7 mouse cellular contexts compared by ENCODE assay signal in genomic region chr1:105663171-105663961, GRCm38 (mm10). TPM values are rescaled to one million over a fixed set of nuclear protein-coding genes. Genes with fewer than 3 reads are reported as not detected.
DNase-seq lines count a peak whose midpoint lies in the region; ATAC-seq and TF ChIP-seq lines count a peak whose summit lies in the region.

Pign (minus strand) TSS chr1:105663677.
Relch (plus strand) TSS chr1:105663861.

- peak; percentile 98 for ATAC-seq in intestine, postnatal 0 days
- peak; percentile 99 for ATAC-seq in midbrain, embryonic 12.5 days (ENCODE audit: low FRiP score, low read depth)

- peak within 1 kb of the TSS; percentile 87 for H3K4me3 ChIP-seq in embryonic facial prominence, embryonic 10.5 days
- peak within 1 kb of the TSS; percentile 99 for H3K4me3 ChIP-seq in intestine, postnatal 0 days (ENCODE audit: low read depth, low read length)
- H3K4me3 ChIP-seq in midbrain, embryonic 12.5 days: peak within 1 kb of the TSS; percentile 87
- peak within 1 kb of the TSS; percentile 89 for H3K4me3 ChIP-seq in small intestine, adult 2 months (ENCODE audit: low read depth, low read length)

- intact Hi-C loops in left cerebral cortex, postnatal 4 days (cut with DNase I): loop anchor here (5.0 kb wide), 1 partner anchor 49 kb away; no protein-coding TSS in a partner anchor

- H3K4me2 ChIP-seq in intestine, postnatal 0 days (replicated peaks; ENCODE audit: low read depth): peak within 1 kb of the TSS; percentile 93
- peak within 1 kb of the TSS; percentile 84 for H3K4me2 ChIP-seq in midbrain, embryonic 12.5 days (replicated peaks)

- H3K27ac ChIP-seq in embryonic facial prominence, embryonic 10.5 days (replicated peaks): peak within 1 kb of the TSS; percentile 84
- peak within 1 kb of the TSS; percentile 92 for H3K27ac ChIP-seq in intestine, postnatal 0 days (ENCODE audit: low read depth, low read length)
- peak within 1 kb of the TSS; percentile 86 for H3K27ac ChIP-seq in midbrain, embryonic 12.5 days (replicated peaks)
- peak within 1 kb of the TSS; percentile 71 for H3K27ac ChIP-seq in small intestine, adult 2 months (ENCODE audit: insufficient read depth, low read depth, low read length)

- peak; percentile 87 for TF ChIP-seq POLR2A in small intestine, adult 2 months (IDR thresholded peaks at IDR 0.05; ENCODE audit: low read depth, low read length)

- peak; percentile 51 for TF ChIP-seq CTCF in intestine, postnatal 0 days (IDR thresholded peaks at IDR 0.05; ENCODE audit: low read depth)
- TF ChIP-seq CTCF in small intestine, adult 2 months (IDR thresholded peaks at IDR 0.05; ENCODE audit: extremely low read depth, insufficient read length, insufficient replicate concordance, low read depth, low read length): peak; percentile 28; the same call in 1 of the 2 replicates

- no peaks in the 10 kb centered on the region for H3K27me3 ChIP-seq in embryonic facial prominence, embryonic 10.5 days (replicated peaks; ENCODE audit: low read depth, poor library complexity, severe bottlenecking)
- H3K27me3 ChIP-seq in intestine, postnatal 0 days (replicated peaks; ENCODE audit: control insufficient read depth, insufficient read depth, low read length): no peaks in the 10 kb centered on the region
- no peaks in the 10 kb centered on the region for H3K27me3 ChIP-seq in midbrain, embryonic 12.5 days
- H3K27me3 ChIP-seq in small intestine, adult 2 months (ENCODE audit: control insufficient read depth, insufficient read depth, low read length): no peaks in the 10 kb centered on the region

- peak within 1 kb of the TSS; percentile 94 for H3K9ac ChIP-seq in intestine, postnatal 0 days (ENCODE audit: low read depth, low read length)
- H3K9ac ChIP-seq in midbrain, embryonic 12.5 days (replicated peaks): peak within 1 kb of the TSS; percentile 85

- peaks cover 28% of the 10 kb centered on the region for H3K4me1 ChIP-seq in embryonic facial prominence, embryonic 10.5 days
- H3K4me1 ChIP-seq in intestine, postnatal 0 days (replicated peaks; ENCODE audit: control insufficient read depth, insufficient read depth, low read length): 0 out of 2 replicates have a peak, but pooled peaks cover 3% of the 10 kb centered on the region
- H3K4me1 ChIP-seq in midbrain, embryonic 12.5 days: peaks cover 19% of the 10 kb centered on the region
- peaks cover 3% of the 10 kb centered on the region for H3K4me1 ChIP-seq in small intestine, adult 2 months (ENCODE audit: control insufficient read depth, insufficient read depth, insufficient read length, low read length)

- under 1% methylated on average over 41 of the region's 41 CpGs for WGBS in embryonic facial prominence, embryonic 10.5 days
- under 1% methylated on average over 41 of the region's 41 CpGs for WGBS in intestine, postnatal 0 days
- WGBS in midbrain, embryonic 12.5 days: under 1% methylated on average over 41 of the region's 41 CpGs
- WGBS in small intestine, adult 2 months: under 1% methylated on average over 41 of the region's 41 CpGs

- peaks cover 3% of the 10 kb centered on the region; the same call in 1 of the 2 replicates for H3K36me3 ChIP-seq in embryonic facial prominence, embryonic 10.5 days (replicated peaks)
- no peaks in the 10 kb centered on the region for H3K36me3 ChIP-seq in intestine, postnatal 0 days (ENCODE audit: control insufficient read depth, insufficient read depth)
- H3K36me3 ChIP-seq in midbrain, embryonic 12.5 days: no peaks in the 10 kb centered on the region
- H3K36me3 ChIP-seq in small intestine, adult 2 months (ENCODE audit: control insufficient read depth, insufficient read depth, low read length): peaks cover 1% of the 10 kb centered on the region; the same call in 1 of the 2 replicates

- peak; percentile 99 for DNase-seq in adrenal gland, postnatal 10 days
- peak; percentile 99 for DNase-seq in embryonic facial prominence, embryonic 10.5 days (ENCODE audit: low spot score)
- DNase-seq in gonadal fat pad, adult 2 months (ENCODE audit: low read depth): peak; percentile 83
- peak; percentile 99 for DNase-seq in left cerebral cortex, postnatal 4 days

- no peaks in the 10 kb centered on the region for H3K9me3 ChIP-seq in embryonic facial prominence, embryonic 10.5 days
- H3K9me3 ChIP-seq in intestine, postnatal 0 days (ENCODE audit: control insufficient read depth): no peaks in the 10 kb centered on the region
- H3K9me3 ChIP-seq in midbrain, embryonic 12.5 days: no peaks in the 10 kb centered on the region

RNA-seq across cellular contexts. Expression of gene Pign, which starts in this region (rescaled TPM):
- 10 to 100 TPM; 28.2 to 43.4 TPM for total RNA-seq in adrenal gland, postnatal 10 days (2021)
- polyA plus RNA-seq in embryonic facial prominence, embryonic 10.5 days (2016; fragmentation: Nextera tagmentation; extraction: Ambion mirVana): 12.8 and 13.6 TPM in 2 replicates
- polyA plus RNA-seq in gonadal fat pad, adult 2 months (2012; rRNA removed): 12.2 and 30.4 TPM in 2 replicates
- polyA plus RNA-seq in intestine, postnatal 0 days (2015; fragmentation: Nextera tagmentation; extraction: Ambion mirVana): 4.0 and 4.2 TPM in 2 replicates
- total RNA-seq in left cerebral cortex, postnatal 4 days (2021): 10 to 100 TPM; 15.6 to 20.4 TPM
- 15.1 and 15.5 TPM in 2 replicates for polyA plus RNA-seq in midbrain, embryonic 12.5 days (2016; fragmentation: Nextera tagmentation; extraction: Ambion mirVana)
- 1.7 and 4.8 TPM in 2 replicates for polyA plus RNA-seq in small intestine, adult 2 months (2012; rRNA removed)

RNA-seq across cellular contexts. Expression of gene Relch, which starts in this region (rescaled TPM):
- total RNA-seq in adrenal gland, postnatal 10 days (2021): 10 to 100 TPM; 34.2 to 47.3 TPM
- polyA plus RNA-seq in embryonic facial prominence, embryonic 10.5 days (2016; fragmentation: Nextera tagmentation; extraction: Ambion mirVana): 22.2 and 23.2 TPM in 2 replicates
- polyA plus RNA-seq in gonadal fat pad, adult 2 months (2012; rRNA removed): 24.2 and 26.9 TPM in 2 replicates
- 19.2 and 21.2 TPM in 2 replicates for polyA plus RNA-seq in intestine, postnatal 0 days (2015; fragmentation: Nextera tagmentation; extraction: Ambion mirVana)
- total RNA-seq in left cerebral cortex, postnatal 4 days (2021): 100 to 1,000 TPM; 117 to 119 TPM
- polyA plus RNA-seq in midbrain, embryonic 12.5 days (2016; fragmentation: Nextera tagmentation; extraction: Ambion mirVana): 42.8 and 47.0 TPM in 2 replicates
- polyA plus RNA-seq in small intestine, adult 2 months (2012; rRNA removed): 14.3 and 32.9 TPM in 2 replicates

Comparison
In these comparisons a context has a peak if more than half of its experiments do, and no peak if none do; other contexts are left out.
1. Peak in every context shown above with its lines: DNase-seq, ATAC-seq, H3K4me3 ChIP-seq and H3K27ac ChIP-seq.